Mouse (Mus musculus) testis, postnatal 14 days (tissue): ENCODE results near the gene Hist1h2an.
"Not testable (repeated sequence)": the region's sequence is repeated elsewhere in the genome, so short reads cannot be mapped to it uniquely, and the experiment has no call there.

ENCODE experiments used
- DNase-seq: peaks from one replicate; pipeline ENCODE4 v3.0.0; 2021; ENCODE audit warnings: low spot score

Hist1h2an gene

DNA sequence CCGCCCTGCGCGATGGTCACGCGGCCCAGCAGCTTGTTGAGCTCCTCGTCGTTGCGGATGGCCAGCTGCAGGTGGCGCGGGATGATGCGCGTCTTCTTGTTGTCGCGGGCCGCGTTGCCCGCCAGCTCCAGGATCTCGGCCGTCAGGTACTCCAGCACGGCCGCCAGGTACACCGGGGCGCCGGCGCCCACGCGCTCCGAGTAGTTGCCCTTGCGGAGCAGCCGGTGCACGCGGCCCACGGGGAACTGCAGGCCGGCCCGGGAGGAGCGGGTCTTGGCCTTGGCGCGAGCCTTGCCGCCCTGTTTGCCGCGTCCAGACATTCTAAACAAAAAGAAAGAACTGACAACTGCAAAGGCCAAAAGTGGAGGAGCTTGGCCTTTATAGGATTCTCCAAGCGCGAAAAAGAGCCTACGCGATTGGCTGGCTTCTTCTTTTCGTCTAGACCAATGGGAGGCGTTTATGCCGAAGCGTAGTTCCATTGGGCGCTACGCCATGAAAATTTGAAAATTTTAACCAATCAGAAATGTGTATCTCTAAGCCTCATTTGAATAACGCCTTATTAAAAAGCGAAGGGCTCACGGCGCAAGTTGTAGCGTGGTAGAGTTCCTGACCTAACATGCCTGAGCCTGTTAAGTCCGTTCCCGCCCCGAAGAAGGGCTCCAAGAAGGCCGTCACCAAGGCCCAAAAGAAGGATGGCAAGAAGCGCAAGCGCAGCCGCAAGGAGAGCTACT is at the start of gene Hist1h2an, which contains the start of gene Hist1h2bp:
Gene Hist1h2an, minus strand, starts transcription at position 320 of the 731 bp plus-strand sequence.
Gene Hist1h2bp, plus strand, starts transcription at position 563 of the 731 bp plus-strand sequence.
- DNase-seq: peak; percentile 95

DNA sequence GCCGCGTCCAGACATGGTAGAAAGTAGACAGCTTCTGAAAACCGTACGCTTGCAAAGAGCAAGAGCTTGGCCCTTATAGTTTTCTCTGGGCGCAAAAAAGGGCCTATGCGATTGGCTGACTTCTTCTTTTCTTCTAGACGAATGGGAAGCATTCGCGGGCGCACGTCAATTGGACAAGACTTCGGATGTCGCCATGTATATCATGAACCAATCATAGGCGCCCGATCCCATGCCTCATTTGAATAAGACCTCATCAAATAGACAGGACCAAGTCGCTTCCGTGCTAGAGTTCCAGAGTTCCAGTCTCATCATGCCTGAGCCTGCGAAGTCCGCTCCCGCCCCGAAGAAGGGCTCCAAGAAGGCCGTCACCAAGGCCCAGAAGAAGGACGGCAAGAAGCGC is 46.4 kb upstream of the Hist1h2an start, which contains the start of the genes Hist1h2ap and Hist1h2br:
Gene Hist1h2ap, minus strand, starts transcription at position 47 of the 400 bp plus-strand sequence.
Gene Hist1h2br, plus strand, starts transcription at position 283 of the 400 bp plus-strand sequence.
- not testable (repeated sequence) for DNase-seq

DNA sequence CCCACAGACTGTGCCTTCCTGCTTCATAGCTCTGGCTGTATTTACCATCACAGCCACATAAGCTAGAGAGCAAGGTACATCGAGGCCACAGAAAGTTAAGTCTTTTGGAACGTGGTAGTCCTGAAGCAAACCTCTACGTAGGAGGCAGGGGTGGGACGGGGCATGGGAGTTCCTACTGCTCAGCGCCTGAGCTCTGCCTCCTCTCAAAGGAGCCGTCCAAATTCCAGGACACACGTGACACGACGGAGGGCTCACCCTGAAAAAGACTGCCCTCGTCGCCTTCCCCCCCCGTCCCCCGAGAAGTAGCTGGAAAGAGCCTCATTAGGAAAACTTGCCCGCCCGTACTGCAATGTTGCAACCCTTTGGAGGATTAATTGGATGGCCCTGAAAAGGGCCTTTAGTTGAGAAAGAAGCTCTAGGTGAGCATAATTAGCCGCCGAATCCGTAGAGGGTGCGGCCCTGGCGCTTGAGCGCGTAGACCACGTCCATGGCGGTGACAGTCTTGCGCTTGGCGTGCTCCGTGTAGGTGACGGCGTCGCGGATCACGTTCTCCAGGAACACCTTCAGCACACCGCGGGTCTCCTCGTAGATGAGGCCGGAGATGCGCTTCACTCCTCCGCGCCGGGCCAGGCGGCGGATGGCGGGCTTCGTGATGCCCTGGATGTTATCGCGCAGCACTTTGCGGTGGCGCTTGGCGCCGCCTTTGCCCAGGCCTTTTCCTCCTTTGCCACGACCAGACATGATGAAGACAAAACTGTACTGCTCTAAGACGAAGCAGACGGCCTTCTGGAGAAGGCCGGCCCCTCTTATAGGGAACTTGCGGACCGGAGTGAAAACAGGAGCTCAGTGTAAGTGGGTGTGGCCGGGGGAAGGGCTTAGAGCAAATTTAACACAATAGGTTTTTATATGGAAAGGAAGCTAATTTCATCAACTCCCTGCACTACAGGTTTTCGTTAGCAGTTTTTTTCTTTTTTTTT is 44.7 kb upstream of the Hist1h2an start, which contains the start of gene Hist1h4n:
Gene Hist1h4n, minus strand, starts transcription at position 779 of the 977 bp plus-strand sequence.
- peak; percentile 72 for DNase-seq

GRCm38 (mm10) chr13:21830344-21830743 is 43.3 kb upstream of the Hist1h2an start:
- no peak for DNase-seq

DNA sequence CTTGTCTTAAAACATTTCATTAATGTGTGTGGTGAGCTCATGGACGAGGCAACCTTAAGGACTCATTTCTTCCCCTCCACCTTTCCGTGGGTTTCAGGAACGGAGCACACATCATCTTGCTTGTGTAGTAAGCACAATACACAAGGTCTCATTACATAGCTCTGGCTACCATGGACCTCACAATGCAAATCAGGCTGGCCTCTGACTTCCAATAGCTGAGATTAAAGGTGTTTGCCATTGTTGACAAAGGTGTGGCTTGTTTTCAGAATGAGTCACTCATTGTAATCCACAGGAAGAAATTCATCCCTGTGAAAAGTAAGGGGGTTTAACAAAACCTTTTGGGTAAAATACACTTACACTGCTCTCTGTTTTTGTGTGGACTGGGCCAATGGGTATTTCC is 41.5 kb upstream of the Hist1h2an start:
- no peak for DNase-seq

DNA sequence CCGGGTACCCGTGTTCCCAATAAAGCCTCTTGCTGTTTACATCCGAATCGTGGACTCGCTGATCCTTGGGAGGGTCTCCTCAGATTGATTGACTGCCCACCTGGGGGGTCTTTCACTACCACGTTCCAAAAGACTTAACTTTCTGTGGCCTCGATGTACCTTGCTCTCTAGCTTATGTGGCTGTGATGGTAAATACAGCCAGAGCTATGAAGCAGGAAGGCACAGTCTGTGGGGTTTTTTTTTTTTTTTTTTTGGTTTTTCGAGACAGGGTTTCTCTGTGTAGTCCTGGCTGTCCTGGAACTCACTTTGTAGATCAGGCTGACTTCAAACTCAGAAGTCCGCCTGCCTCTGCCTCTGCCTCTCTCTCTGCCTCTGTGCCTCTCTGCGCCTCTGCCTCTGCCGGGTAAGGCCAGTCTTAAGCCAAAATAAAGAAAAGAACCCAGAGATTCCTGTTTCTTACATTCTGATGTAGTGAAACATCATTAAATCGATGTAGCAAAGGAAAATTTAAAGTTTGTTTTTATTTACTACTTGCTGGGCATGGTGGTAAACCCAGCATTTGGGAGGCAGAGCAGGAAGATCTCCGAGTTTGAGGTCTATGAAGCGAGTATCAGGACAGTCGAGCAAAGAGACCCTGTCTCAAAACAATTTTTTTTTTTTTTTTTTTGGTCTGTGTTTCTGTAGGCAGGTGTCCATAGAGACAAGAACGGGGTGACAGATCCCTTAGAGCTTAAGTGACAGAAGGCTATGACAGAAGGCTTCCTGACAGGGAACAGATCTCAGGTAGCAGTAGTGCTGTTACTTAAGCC is 33.3 kb upstream of the Hist1h2an start:
- not testable (repeated sequence) for DNase-seq

DNA sequence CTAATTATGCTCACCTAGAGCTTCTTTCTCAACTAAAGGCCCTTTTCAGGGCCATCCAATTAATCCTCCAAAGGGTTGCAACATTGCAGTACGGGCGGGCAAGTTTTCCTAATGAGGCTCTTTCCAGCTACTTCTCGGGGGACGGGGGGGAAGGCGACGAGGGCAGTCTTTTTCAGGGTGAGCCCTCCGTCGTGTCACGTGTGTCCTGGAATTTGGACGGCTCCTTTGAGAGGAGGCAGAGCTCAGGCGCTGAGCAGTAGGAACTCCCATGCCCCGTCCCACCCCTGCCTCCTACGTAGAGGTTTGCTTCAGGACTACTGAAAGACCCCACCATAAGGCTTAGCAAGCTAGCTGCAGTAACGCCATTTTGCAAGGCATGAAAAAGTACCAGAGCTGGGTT is 25.1 kb upstream of the Hist1h2an start:
- peak; percentile 49 for DNase-seq

- DNase-seq: peak; percentile 76
These were observed 24.5 kb upstream of the Hist1h2an start, which contains the start of gene Hist1h4m for GRCm38 (mm10) chr13:21811539-21811938. Hist1h4m (plus strand) TSS chr13:21811746.

GRCm38 (mm10) chr13:21811074-21811473 is 24.1 kb upstream of the Hist1h2an start:
- DNase-seq: not testable (repeated sequence)

- not testable (repeated sequence) for DNase-seq
These were observed 23.1 kb upstream of the Hist1h2an start, which contains the start of the genes Hist1h2bq and Hist1h2ao for GRCm38 (mm10) chr13:21810073-21810472. Hist1h2bq (minus strand) TSS chr13:21810197. Hist1h2ao (plus strand) TSS chr13:21810465.

- not testable (repeated sequence) for DNase-seq
These were observed 16.0 kb upstream of the Hist1h2an start for GRCm38 (mm10) chr13:21803058-21803457.

GRCm38 (mm10) chr13:21797163-21797562 is 10.1 kb upstream of the Hist1h2an start:
- DNase-seq: not testable (repeated sequence)

DNA sequence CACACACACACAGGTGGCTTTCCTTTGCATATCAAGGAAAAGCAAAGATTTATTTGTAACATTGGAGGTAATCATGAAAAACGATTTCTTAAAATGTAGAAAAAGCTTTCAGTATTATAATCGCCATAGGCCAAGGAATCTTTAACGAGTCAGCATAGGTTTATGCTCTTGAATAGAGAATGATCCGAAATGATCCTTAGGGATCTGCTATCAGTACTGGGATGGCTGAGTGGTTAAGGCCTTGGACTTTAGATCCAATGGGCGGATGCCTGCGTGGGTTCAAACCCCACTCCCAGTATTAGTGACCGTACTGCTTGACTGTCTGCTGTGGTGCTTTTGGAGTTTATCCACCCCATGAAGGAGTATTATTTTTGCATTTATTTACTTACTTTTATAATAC is 8.6 kb upstream of the Hist1h2an start:
- DNase-seq: no peak

DNA sequence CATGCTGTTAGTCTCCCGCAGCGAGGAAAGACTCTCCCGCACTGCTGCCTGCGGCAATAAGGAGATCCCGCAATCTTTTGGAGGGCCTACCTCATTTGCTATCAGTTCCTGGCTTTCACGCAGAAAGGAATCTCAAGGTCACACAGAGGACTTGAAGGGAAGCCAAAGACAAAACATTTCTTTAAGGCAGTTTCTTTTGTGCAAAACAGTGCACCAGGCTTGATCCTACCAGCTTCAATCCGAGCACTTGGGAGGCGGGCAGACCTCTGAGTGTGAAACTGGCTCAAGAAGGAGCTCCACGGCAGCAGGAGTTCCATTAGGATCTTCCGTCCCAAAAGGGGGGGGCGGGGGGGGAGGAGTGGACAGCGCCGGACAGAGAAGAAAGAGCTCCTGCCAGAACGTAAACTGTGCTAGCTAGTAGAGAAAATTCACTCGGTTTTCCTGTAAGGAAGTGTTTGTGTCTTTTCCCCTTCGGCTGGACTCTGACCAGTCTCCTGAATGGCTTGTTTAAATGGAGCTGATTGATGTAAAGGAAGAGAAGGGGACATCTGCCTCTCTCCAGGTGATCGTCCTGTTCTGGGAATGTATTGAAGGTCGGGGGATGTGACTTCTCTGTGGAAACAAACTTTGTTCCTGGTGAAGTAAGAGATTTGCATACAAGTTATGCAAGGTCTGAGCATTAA is 3.7 kb upstream of the Hist1h2an start:
- no peak for DNase-seq

DNA sequence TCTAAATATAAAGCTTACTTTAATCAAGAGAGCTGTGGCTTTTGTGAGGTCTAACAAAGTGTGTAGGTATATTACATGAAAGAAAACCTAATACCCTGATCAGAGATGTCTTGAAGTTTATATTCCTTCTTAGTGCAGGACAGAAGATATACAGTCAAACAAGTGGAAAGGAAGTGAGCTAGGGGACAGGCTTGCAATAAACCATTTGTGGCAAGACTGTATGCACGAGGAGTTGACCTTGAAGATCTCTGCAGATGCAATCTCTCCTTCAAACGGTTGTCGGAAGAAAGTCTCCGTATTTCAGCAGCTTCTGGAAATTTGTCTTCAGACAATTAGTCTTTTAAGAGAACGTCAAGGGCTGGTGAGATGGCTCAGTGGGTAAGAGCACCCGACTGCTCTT is 2.9 kb upstream of the Hist1h2an start:
- no peak for DNase-seq

DNA sequence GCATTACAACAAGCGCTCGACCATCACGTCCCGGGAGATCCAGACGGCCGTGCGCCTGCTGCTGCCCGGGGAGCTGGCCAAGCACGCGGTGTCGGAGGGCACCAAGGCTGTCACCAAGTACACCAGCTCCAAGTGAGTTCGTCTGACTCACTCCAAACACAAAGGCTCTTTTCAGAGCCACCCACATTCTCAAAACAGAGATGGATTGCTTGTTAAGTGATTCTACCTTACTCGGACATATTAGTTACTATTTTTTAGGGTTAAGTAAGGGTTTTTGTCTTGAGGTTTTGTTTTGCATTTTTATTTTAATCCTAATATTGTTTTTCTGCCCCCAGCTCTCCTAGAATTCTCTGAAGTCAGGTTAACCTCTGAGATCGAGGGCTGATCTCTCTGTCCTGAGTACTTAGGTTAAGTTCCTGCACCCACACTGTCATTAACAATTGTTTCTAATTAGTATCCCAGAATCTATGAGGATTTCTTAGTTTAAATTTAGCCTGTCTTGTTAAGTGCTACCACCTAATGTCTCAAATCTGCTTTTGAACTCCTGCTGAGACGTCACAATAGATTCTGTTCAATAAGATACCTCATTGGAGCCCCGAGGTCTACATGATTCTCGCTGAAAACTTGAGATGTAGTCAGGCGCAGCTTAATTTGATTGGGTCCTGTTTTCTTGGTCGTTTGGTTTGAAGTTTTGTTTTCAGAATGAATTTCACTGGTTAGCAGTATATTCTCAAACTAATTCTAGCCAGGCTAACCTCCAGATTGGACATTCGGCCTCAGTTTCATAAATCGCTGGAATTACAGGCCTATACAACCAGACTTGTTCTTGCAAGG is 959 bp upstream of the Hist1h2an start:
- DNase-seq: peak; percentile 38

GRCm38 (mm10) chr13:21786189-21786898 is 674 bp downstream of the Hist1h2an start:
- DNase-seq: peak; percentile 48

DNA sequence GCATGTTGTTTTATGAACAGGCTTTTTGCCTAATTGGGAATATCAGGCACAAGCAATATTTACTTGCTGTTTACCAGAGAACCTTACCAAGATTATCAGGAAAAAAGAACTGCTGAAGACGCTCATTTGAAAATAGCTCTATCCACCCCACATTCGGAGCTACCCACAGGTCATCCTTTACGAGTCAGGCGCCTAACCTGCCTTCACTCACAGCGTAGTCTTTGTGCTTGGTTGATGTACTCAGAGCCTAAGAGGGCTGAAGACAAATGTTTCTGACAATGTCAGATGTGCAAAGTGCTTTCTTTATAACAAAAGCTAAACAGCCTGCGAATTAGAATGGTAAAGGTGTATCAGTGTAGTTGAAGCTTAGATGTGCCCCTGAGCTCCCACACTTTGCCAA is 2.7 kb downstream of the Hist1h2an start:
- no peak for DNase-seq

DNA sequence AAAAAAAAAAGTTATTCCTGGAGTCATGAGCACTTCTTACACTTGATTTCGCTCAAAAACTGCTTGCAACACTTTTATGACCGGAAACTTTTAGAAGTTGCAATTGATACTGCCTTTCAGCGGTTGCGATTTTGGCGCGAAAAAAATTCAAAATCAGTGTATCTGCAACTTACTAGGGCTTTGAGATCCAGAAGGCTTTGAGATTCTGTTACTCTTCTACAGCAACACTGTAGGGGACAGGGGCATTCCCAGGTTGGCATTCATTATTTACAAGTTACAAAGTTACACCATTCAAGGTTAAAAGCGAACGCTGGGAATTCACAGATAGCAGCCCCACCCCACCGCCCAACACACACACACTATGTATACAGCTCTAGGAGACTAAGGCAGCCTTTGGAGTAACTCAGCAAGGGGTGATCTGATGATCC is 3.3 kb downstream of the Hist1h2an start:
- peak; percentile 62 for DNase-seq
